8 mouse cellular contexts compared by ENCODE assay signal in genomic region chr6:52221993-52222685, GRCm38 (mm10). TPM values are rescaled to one million over a fixed set of nuclear protein-coding genes. Genes with fewer than 3 reads are reported as not detected.
DNase-seq lines count a peak whose midpoint lies in the region; ATAC-seq and TF ChIP-seq lines count a peak whose summit lies in the region.

No protein-coding gene starts in this region.

- peaks cover 35% of the 10 kb centered on the region for H3K4me1 ChIP-seq in limb, embryonic 14.5 days (ENCODE audit: control insufficient read depth, insufficient read depth, low read length)
- no peaks in the 10 kb centered on the region for H3K4me1 ChIP-seq in stomach, postnatal 0 days (replicated peaks; ENCODE audit: control insufficient read depth, insufficient read depth)

- peak overlapping the region; percentile 96 for H3K4me2 ChIP-seq in limb, embryonic 14.5 days (replicated peaks; ENCODE audit: low read depth, low read length, severe bottlenecking)
- peak overlapping the region; percentile 88 for H3K4me2 ChIP-seq in stomach, postnatal 0 days (replicated peaks; ENCODE audit: low read depth)

- H3K4me3 ChIP-seq in limb, embryonic 14.5 days (replicated peaks; ENCODE audit: low read length), result peak overlapping the region; percentile 90
- H3K4me3 ChIP-seq in stomach, postnatal 0 days (ENCODE audit: low read depth, low read length), result peak overlapping the region; percentile 58

- TF ChIP-seq CTCF in stomach, postnatal 0 days (IDR thresholded peaks at IDR 0.05; ENCODE audit: low read depth), result no peak

- H3K9ac ChIP-seq in limb, embryonic 14.5 days (ENCODE audit: low read depth, low read length, severe bottlenecking), result peak overlapping the region; percentile 100
- H3K9ac ChIP-seq in stomach, postnatal 0 days (ENCODE audit: low read length), result no peak overlapping the region

- H3K36me3 ChIP-seq in limb, embryonic 14.5 days (ENCODE audit: control insufficient read depth, insufficient read depth, low read length), result peaks cover 26% of the 10 kb centered on the region
- H3K36me3 ChIP-seq in stomach, postnatal 0 days (ENCODE audit: control insufficient read depth, insufficient read depth, low read length), result no peaks in the 10 kb centered on the region

- ATAC-seq in limb, embryonic 14.5 days (ENCODE audit: low FRiP score, low read depth), result peak; percentile 28
- peak; percentile 19 for ATAC-seq in stomach, postnatal 0 days (ENCODE audit: low FRiP score, low TSS enrichment)

- peaks cover 5% of the 10 kb centered on the region; the same call in 1 of the 2 replicates for H3K27me3 ChIP-seq in limb, embryonic 14.5 days (ENCODE audit: control insufficient read depth, insufficient read depth, low read length)
- H3K27me3 ChIP-seq in stomach, postnatal 0 days (ENCODE audit: control insufficient read depth, insufficient read depth, low read length), result peaks cover 37% of the 10 kb centered on the region; the same call in 1 of the 2 replicates

- TF ChIP-seq POLR2A in limb, embryonic 14.5 days (IDR thresholded peaks at IDR 0.05; ENCODE audit: borderline replicate concordance, extremely low read depth, insufficient read depth, insufficient read length), result peak; percentile 42; the same call in 1 of the 2 replicates

- DNase-seq in adrenal gland, postnatal 10 days, result peak; percentile 43
- DNase-seq in adrenal gland, adult 2 months, result no peak
- peak; percentile 62 for DNase-seq in urinary bladder, postnatal 14 days (ENCODE audit: low spot score)
- no peak for DNase-seq in urinary bladder, postnatal 4 days (ENCODE audit: low spot score in 2 of 2)
- peak; percentile 82 for DNase-seq in limb, embryonic 14.5 days (ENCODE audit: low spot score)
- DNase-seq in stomach, postnatal 0 days (ENCODE audit: low spot score), result no peak
- no peak for DNase-seq in thymus, postnatal 0 days (ENCODE audit: low spot score)
- DNase-seq in embryo, embryonic 10.5 days (ENCODE audit: low spot score), result no peak

- H3K9me3 ChIP-seq in limb, embryonic 14.5 days (ENCODE audit: control insufficient read depth, low read length), result no peaks in the 10 kb centered on the region
- no peaks in the 10 kb centered on the region for H3K9me3 ChIP-seq in stomach, postnatal 0 days (ENCODE audit: control insufficient read depth, low read length)

- TF ChIP-seq EP300 in stomach, postnatal 0 days (optimal IDR thresholded peaks at IDR 0.05), result no peak

- 1% methylated on average over 21 of the region's 21 CpGs for WGBS in limb, embryonic 14.5 days
- WGBS in stomach, postnatal 0 days, result 21% methylated on average over 21 of the region's 21 CpGs

- H3K27ac ChIP-seq in limb, embryonic 14.5 days (replicated peaks; ENCODE audit: low read depth, low read length), result peak overlapping the region; percentile 95
- H3K27ac ChIP-seq in stomach, postnatal 0 days (replicated peaks), result 0 out of 2 replicates have a peak overlapping the region, but pooled peaks have one; percentile 41

RNA-seq across cellular contexts. Expression of gene Hoxa7, which starts 0.5 kb away (rescaled TPM):
- 10 to 100 TPM; 21.5 to 26.6 TPM for total RNA-seq in adrenal gland, postnatal 10 days (2021)
- 10 to 100 TPM; 15.3 to 30.3 TPM for total RNA-seq in adrenal gland, adult 2 months (2021)
- polyA plus RNA-seq in adrenal gland, adult 2 months (2012; rRNA removed), result 21.3 and 26.8 TPM in 2 replicates
- polyA plus RNA-seq in limb, embryonic 14.5 days (2012; rRNA removed), result 15.8 and 17.0 TPM in 2 replicates
- 8.9 and 10.1 TPM in 2 replicates for polyA plus RNA-seq in limb, embryonic 14.5 days (2014; fragmentation: Nextera tagmentation; extraction: Ambion mirVana)
- polyA plus RNA-seq in stomach, postnatal 0 days (2015; fragmentation: Nextera tagmentation; extraction: Ambion mirVana), result 8.1 and 8.5 TPM in 2 replicates
- 0.71 and 1.4 TPM in 2 replicates for polyA plus RNA-seq in thymus, postnatal 0 days (2015; fragmentation: Nextera tagmentation; extraction: Ambion mirVana)

RNA-seq across cellular contexts. Expression of gene Hoxa9, which starts 8.8 kb away (rescaled TPM):
- 1 to 10 TPM; 3.0 to 4.4 TPM for total RNA-seq in adrenal gland, postnatal 10 days (2021)
- total RNA-seq in adrenal gland, adult 2 months (2021), result 1 to 10 TPM in 1 of 2 experiments, under 1 TPM in 1; 0.75 to 1.6 TPM
- 1.7 and 3.8 TPM in 2 replicates for polyA plus RNA-seq in adrenal gland, adult 2 months (2012; rRNA removed)
- 107 and 134 TPM in 2 replicates for polyA plus RNA-seq in limb, embryonic 14.5 days (2012; rRNA removed)
- 39.0 and 45.2 TPM in 2 replicates for polyA plus RNA-seq in limb, embryonic 14.5 days (2014; fragmentation: Nextera tagmentation; extraction: Ambion mirVana)
- 0.13 and 0.61 TPM in 2 replicates for polyA plus RNA-seq in stomach, postnatal 0 days (2015; fragmentation: Nextera tagmentation; extraction: Ambion mirVana)
- polyA plus RNA-seq in thymus, postnatal 0 days (2015; fragmentation: Nextera tagmentation; extraction: Ambion mirVana), result 0.62 and 0.81 TPM in 2 replicates

RNA-seq across cellular contexts. Expression of gene Gm28308, which starts 9.0 kb away (rescaled TPM):
- 1 to 10 TPM in 1 of 2 experiments, under 1 TPM in 1; 0.91 to 1.5 TPM for total RNA-seq in adrenal gland, postnatal 10 days (2021)
- 1 to 10 TPM in 1 of 2 experiments, not detected in 1; 1.0 TPM for total RNA-seq in adrenal gland, adult 2 months (2021)
- polyA plus RNA-seq in adrenal gland, adult 2 months (2012; rRNA removed), result 1.9 and 2.5 TPM in 2 replicates
- polyA plus RNA-seq in limb, embryonic 14.5 days (2012; rRNA removed), result 3.2 and 4.6 TPM in 2 replicates
- polyA plus RNA-seq in limb, embryonic 14.5 days (2014; fragmentation: Nextera tagmentation; extraction: Ambion mirVana), result 1.1 TPM in 1 of 2 replicates, not detected in the other
- polyA plus RNA-seq in stomach, postnatal 0 days (2015; fragmentation: Nextera tagmentation; extraction: Ambion mirVana), result 0.21 TPM in 1 of 2 replicates, not detected in the other
- polyA plus RNA-seq in thymus, postnatal 0 days (2015; fragmentation: Nextera tagmentation; extraction: Ambion mirVana), result not detected in 2 replicates

RNA-seq across cellular contexts. Expression of gene Hoxa3, which starts 9.0 kb away (rescaled TPM):
- total RNA-seq in adrenal gland, postnatal 10 days (2021), result 10 to 100 TPM in 1 of 2 experiments, 1 to 10 TPM in 1; 5.9 to 13.5 TPM
- 1 to 10 TPM; 2.7 to 5.4 TPM for total RNA-seq in adrenal gland, adult 2 months (2021)
- 6.8 and 8.1 TPM in 2 replicates for polyA plus RNA-seq in adrenal gland, adult 2 months (2012; rRNA removed)
- polyA plus RNA-seq in limb, embryonic 14.5 days (2012; rRNA removed), result 12.0 and 15.9 TPM in 2 replicates
- polyA plus RNA-seq in limb, embryonic 14.5 days (2014; fragmentation: Nextera tagmentation; extraction: Ambion mirVana), result 2.7 and 3.4 TPM in 2 replicates
- polyA plus RNA-seq in stomach, postnatal 0 days (2015; fragmentation: Nextera tagmentation; extraction: Ambion mirVana), result 2.8 and 2.9 TPM in 2 replicates
- polyA plus RNA-seq in thymus, postnatal 0 days (2015; fragmentation: Nextera tagmentation; extraction: Ambion mirVana), result 1.1 and 1.2 TPM in 2 replicates

RNA-seq across cellular contexts. Expression of gene Hoxa6, which starts 13.6 kb away (rescaled TPM):
- 1 to 10 TPM; 4.8 to 8.6 TPM for total RNA-seq in adrenal gland, postnatal 10 days (2021)
- 1 to 10 TPM; 1.9 to 4.5 TPM for total RNA-seq in adrenal gland, adult 2 months (2021)
- 3.6 and 3.8 TPM in 2 replicates for polyA plus RNA-seq in adrenal gland, adult 2 months (2012; rRNA removed)
- 3.9 and 4.3 TPM in 2 replicates for polyA plus RNA-seq in limb, embryonic 14.5 days (2012; rRNA removed)
- 0.66 and 0.94 TPM in 2 replicates for polyA plus RNA-seq in limb, embryonic 14.5 days (2014; fragmentation: Nextera tagmentation; extraction: Ambion mirVana)
- polyA plus RNA-seq in stomach, postnatal 0 days (2015; fragmentation: Nextera tagmentation; extraction: Ambion mirVana), result 0.33 and 0.80 TPM in 2 replicates
- not detected in 2 replicates for polyA plus RNA-seq in thymus, postnatal 0 days (2015; fragmentation: Nextera tagmentation; extraction: Ambion mirVana)

Comparison
In these comparisons a context has a peak if more than half of its experiments do, and no peak if none do; other contexts are left out.
1. DNase-seq: peak in adrenal gland, postnatal 10 days (single experiment), urinary bladder, postnatal 14 days (single experiment) and limb, embryonic 14.5 days (single experiment); none in adrenal gland, adult 2 months (single experiment), urinary bladder, postnatal 4 days (0 of 2), stomach, postnatal 0 days (single experiment), thymus, postnatal 0 days (single experiment) and embryo, embryonic 10.5 days (single experiment).